Mouse (Mus musculus) cerebellum, postnatal 14 days (tissue): ENCODE data around the gene Pogk.
A peak's percentile ranks its signal among the peaks of the same experiment; 100 is the strongest.

Experiments
- DNase-seq, 2 experiments: peaks; one replicate each; pipeline ENCODE4 v3.0.0; 2021; ENCODE audit warnings: mixed read lengths in 2 of 2

Pogk gene

DNA sequence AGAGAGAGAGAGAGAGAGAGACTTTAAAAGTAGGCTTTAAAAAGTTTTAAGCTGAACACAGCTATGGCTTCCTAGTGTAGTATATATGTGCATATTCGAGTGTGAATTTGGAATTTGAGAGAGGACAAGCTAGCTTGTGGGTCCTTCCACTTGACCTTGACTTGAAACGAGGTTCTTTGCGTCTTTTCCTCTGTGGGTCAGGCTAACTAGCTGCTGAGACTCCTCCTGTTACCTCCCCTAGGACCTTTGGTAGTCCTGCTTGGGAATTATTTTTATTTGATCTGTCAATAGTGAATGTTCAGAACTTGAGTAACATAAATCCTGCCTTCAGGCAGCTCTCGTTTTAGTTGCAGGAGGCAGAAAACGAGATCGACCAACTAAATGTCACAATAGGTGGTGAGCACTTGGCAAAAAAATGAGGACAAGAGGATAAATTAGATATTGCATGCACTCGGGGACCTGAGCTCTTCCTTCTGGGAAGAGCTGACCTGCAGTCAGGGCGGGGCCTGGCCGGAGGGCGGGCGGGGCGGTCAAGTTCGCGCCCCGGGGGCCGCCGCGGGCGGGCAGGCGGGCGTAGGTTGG lies 31.1 kb downstream of the Pogk start:
- no peak for DNase-seq

GRCm38 (mm10) chr1:166377171-166377570 lies 32.5 kb downstream of the Pogk start:
- DNase-seq = no peak

DNA sequence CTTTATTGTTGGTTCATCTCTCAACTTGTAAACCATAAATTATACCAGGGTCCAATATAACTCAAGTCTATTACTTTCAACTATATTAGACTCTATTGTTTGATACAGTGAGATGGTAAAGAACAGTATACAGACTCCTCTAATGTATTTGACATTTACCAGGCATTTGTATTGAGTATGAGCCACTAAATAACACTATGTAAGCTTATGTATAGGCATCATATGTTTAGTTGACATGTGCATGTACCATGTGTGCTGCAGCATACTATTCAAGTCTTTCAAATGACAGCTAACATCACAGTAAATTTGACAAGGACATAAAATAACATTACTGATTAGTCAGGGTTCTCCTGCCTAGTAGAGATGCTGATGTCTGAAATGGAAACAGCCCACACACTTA lies 46.5 kb downstream of the Pogk start:
- DNase-seq = no peak

DNA sequence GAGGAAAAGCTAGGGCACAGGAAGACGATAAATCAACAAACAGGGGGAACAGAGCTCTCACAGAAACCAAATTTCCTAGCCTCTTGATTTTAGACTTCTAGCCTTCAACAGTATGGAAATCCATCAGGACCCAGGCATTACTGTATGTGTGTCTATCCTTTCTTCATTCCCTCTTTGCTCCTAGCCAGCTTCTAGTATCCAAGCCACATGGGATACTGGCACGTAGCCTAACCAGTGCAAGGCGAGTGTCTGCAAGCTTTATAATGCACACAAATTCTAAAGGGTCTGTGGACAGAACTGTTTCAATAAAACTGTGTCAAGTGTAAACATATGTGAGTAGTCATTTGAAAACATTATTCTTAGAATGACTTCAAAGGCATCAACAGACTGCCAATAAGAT lies 47.0 kb downstream of the Pogk start:
- DNase-seq = no peak

- no peak for DNase-seq
These were observed 47.8 kb downstream of the Pogk start for GRCm38 (mm10) chr1:166361842-166362241.

GRCm38 (mm10) chr1:166360896-166361295 lies 48.8 kb downstream of the Pogk start:
- peak in 1 of 2 experiments; percentile 61 for DNase-seq

DNA sequence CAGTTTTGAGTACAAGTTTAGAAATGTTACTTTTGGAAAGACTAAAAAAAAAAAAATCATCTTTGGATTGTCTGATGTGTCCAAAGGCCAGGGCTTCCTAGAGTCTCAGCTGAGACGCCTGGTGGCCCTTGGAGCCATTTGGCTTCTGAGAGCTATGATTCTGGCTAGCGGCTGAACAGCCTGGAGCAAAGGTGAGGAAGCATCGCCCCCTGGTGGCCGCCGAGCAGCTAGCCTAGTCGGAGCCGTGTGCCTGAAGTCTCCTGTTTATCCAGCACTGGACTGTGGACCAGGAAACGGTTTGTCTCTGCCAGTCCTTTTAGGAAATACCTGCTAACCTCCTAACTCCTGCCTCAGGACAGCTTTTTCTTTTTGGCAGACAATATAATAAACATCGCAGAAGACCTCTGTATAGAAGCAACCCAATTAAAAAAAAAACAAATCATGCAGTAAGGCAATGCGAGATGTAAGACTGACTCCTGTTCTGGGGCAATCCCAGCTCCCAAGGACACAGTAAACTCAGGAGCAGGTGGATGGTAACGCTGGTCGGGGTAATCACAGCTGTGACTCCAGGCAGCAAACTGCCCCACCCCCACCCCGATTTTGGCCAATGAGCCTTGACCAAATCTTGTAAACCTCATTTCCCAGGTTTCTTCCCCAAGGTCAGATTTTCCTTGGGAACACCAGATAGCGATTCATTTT lies 49.4 kb downstream of the Pogk start:
- peak; percentile 98 to 99 for DNase-seq

DNA sequence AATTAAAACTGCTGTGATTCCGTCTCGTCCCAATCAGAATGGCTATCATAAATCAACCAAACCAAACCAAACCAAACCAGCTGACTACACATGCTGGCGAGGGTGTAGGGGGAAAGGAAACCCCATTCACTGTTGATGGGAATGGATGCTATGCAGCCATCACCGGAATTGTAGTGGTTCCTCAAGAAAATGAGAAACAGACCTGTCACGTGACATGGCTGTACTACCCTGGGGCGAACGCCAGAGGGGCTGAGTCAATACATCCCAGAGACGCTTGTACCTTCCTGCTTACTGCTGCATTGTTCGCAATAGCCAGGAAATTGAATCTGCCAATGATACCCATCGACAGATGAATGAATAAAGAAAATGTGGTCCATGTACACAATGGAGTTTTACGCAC lies 59.9 kb downstream of the Pogk start:
- no peak for DNase-seq

- no peak for DNase-seq
These were observed 60.3 kb downstream of the Pogk start for GRCm38 (mm10) chr1:166349341-166349740.

- peak; percentile 55 to 66 for DNase-seq
These were observed 62.8 kb downstream of the Pogk start for GRCm38 (mm10) chr1:166346906-166347305.

DNA sequence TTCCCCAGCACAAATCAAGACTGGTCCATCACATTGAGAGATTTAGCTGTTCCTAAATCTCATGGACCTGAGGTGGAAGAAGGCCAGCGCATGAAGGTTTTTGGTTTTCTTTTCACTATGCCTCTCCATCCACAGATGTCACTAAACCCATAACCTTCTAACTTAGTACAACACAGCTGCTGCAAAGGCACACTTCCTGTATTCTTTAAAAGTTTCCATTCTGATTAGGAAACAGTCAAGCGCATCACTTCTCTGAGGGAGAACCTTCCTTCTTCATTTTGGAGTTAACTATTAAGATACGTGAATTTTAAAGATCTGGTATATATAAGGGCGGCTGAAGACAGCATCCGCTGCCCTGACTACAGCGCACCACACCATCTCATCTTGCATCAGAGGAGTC lies 64.1 kb downstream of the Pogk start:
- DNase-seq = no peak

DNA sequence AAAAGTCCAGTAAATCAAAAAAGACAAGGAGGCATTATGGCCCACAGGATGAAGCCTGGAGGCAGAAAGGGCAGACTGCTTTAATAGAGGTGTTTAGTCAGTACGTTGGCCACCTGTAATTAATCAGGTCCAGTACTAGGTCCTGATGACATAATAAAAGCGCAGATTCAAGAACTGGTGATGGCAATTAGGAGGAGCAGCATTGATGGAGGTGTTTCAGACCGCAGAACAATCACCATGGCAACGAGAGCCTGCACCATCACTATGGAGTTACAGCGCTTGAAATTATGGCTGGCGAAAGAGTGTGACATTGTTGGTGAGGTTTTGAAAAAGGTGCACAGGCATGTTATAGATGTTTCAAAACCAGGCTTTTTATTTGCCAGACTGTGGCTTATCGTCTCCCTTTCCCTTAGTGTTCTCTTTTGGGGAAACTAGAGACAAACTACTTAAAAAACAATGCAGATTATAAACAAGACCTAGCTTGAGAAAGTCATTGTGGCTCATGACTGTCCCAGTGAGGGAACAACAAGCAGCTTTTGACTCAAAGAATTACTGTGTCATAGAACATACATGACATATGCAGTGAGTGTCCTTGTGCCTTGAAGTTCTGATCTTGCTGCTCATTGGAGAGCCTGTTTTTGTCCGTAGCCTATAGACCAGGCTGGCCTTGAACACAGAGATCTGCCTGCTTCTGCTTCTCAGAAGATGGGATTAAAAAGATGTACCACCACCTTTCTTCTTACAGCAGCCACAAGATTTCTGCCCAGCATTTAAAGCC lies 65.2 kb downstream of the Pogk start:
- no peak for DNase-seq

- DNase-seq = no peak
These were observed 66.1 kb downstream of the Pogk start for GRCm38 (mm10) chr1:166343586-166343985.

- DNase-seq = no peak
These were observed 67.1 kb downstream of the Pogk start for GRCm38 (mm10) chr1:166342539-166342938.

- DNase-seq = no peak
These were observed 67.6 kb downstream of the Pogk start for GRCm38 (mm10) chr1:166342060-166342459.

- DNase-seq = no peak
These were observed 70.6 kb downstream of the Pogk start for GRCm38 (mm10) chr1:166339110-166339509.
